Mouse (Mus musculus): ENCODE results near the gene Cbr1. TPM values are rescaled to one million over a fixed set of nuclear protein-coding genes. Genes with fewer than 3 reads are reported as not detected.

Gene Cbr1
- polyA plus RNA-seq, 1 experiment from 2014 or later = 24.1 TPM

GRCm38 (mm10) chr16:93585703-93586205 is 19.9 kb upstream of the Cbr1 start:
- H3K36me3 ChIP-seq = peaks cover 28% of the 10 kb centered on the region
- no peaks in the 10 kb centered on the region for H3K9me3 ChIP-seq (replicated peaks)
- no peak overlapping the region for H3K27ac ChIP-seq
- WGBS (ENCODE audit: insufficient replicate concordance) = 48% methylated on average over 9 of the region's 9 CpGs
- H3K4me3 ChIP-seq = no peak overlapping the region
- no peak for ATAC-seq
- no peak overlapping the region for H3K9ac ChIP-seq
- H3K4me1 ChIP-seq = peaks cover 31% of the 10 kb centered on the region
- H3K27me3 ChIP-seq (replicated peaks) = no peaks in the 10 kb centered on the region
- peak overlapping the region; percentile 17; the same call in 1 of the 2 replicates for H3K4me2 ChIP-seq

GRCm38 (mm10) chr16:93586382-93586781 is 19.3 kb upstream of the Cbr1 start:
- Histone ChIP-seq H3K36me3 (peaks cover 32% of the 10 kb centered on the region), H3K4me1 (peaks cover 31% of the 10 kb centered on the region), H3K9ac (no peak overlapping the region), H3K27me3 (replicated peaks) (no peaks in the 10 kb centered on the region), H3K9me3 (replicated peaks) (no peaks in the 10 kb centered on the region), H3K4me2 (peak overlapping the region; percentile 17; the same call in 1 of the 2 replicates), H3K27ac (no peak overlapping the region), H3K4me3 (no peak overlapping the region)
- WGBS (ENCODE audit: insufficient replicate concordance) = 51% methylated on average over 8 of the region's 8 CpGs
- ATAC-seq = no peak

- no peaks in the 10 kb centered on the region for H3K9me3 ChIP-seq (replicated peaks)
- peaks cover 37% of the 10 kb centered on the region for H3K36me3 ChIP-seq
- no peak overlapping the region for H3K9ac ChIP-seq
- peaks cover 31% of the 10 kb centered on the region for H3K4me1 ChIP-seq
- no peak overlapping the region for H3K4me3 ChIP-seq
- no peak overlapping the region for H3K27ac ChIP-seq
- H3K27me3 ChIP-seq (replicated peaks) = no peaks in the 10 kb centered on the region
- H3K4me2 ChIP-seq = no peak overlapping the region
- WGBS (ENCODE audit: insufficient replicate concordance) = 69% methylated on average over 4 of the region's 4 CpGs
- no peak for ATAC-seq
Observed at GRCm38 (mm10) chr16:93588281-93588680, 17.4 kb upstream of the Cbr1 start.

- no peak for ATAC-seq
- H3K4me1 ChIP-seq = peaks cover 20% of the 10 kb centered on the region
- no peaks in the 10 kb centered on the region for H3K9me3 ChIP-seq (replicated peaks)
- WGBS (ENCODE audit: insufficient replicate concordance) = 86% methylated on average over 15 of the region's 15 CpGs
- H3K27me3 ChIP-seq (replicated peaks) = no peaks in the 10 kb centered on the region
- no peak overlapping the region for H3K27ac ChIP-seq
- no peak overlapping the region for H3K9ac ChIP-seq
- no peak overlapping the region for H3K4me2 ChIP-seq
- peaks cover 44% of the 10 kb centered on the region for H3K36me3 ChIP-seq
- no peak overlapping the region for H3K4me3 ChIP-seq
Observed at GRCm38 (mm10) chr16:93590915-93591314, 14.7 kb upstream of the Cbr1 start.

- Histone ChIP-seq H3K27me3 (replicated peaks) (no peaks in the 10 kb centered on the region), H3K36me3 (peaks cover 46% of the 10 kb centered on the region), H3K9me3 (replicated peaks) (no peaks in the 10 kb centered on the region), H3K4me3 (no peak overlapping the region), H3K9ac (no peak overlapping the region), H3K4me1 (peaks cover 14% of the 10 kb centered on the region), H3K4me2 (no peak overlapping the region), H3K27ac (no peak overlapping the region)
- 82% methylated on average over 16 of the region's 20 CpGs for WGBS (ENCODE audit: insufficient replicate concordance)
- no peak for ATAC-seq
Observed at GRCm38 (mm10) chr16:93591450-93592430, 13.9 kb upstream of the Cbr1 start.

GRCm38 (mm10) chr16:93592711-93593110 is 12.9 kb upstream of the Cbr1 start:
- Histone ChIP-seq H3K9ac (no peak overlapping the region), H3K27me3 (replicated peaks) (no peaks in the 10 kb centered on the region), H3K27ac (no peak overlapping the region), H3K36me3 (peaks cover 50% of the 10 kb centered on the region), H3K9me3 (replicated peaks) (no peaks in the 10 kb centered on the region), H3K4me2 (no peak overlapping the region), H3K4me3 (no peak overlapping the region), H3K4me1 (peaks cover 7% of the 10 kb centered on the region)
- no peak; the same call in 1 of the 2 replicates for ATAC-seq
- WGBS (ENCODE audit: insufficient replicate concordance) = 82% methylated on average over 3 of the region's 3 CpGs

- peaks cover 57% of the 10 kb centered on the region for H3K36me3 ChIP-seq
- no peak for ATAC-seq
- peaks cover 1% of the 10 kb centered on the region for H3K4me1 ChIP-seq
- 82% methylated on average over 8 of the region's 8 CpGs for WGBS (ENCODE audit: insufficient replicate concordance)
- no peak overlapping the region for H3K9ac ChIP-seq
- no peak overlapping the region for H3K27ac ChIP-seq
- H3K4me3 ChIP-seq = no peak overlapping the region
- H3K27me3 ChIP-seq (replicated peaks) = no peaks in the 10 kb centered on the region
- H3K4me2 ChIP-seq = no peak overlapping the region
- no peaks in the 10 kb centered on the region for H3K9me3 ChIP-seq (replicated peaks)
Observed at GRCm38 (mm10) chr16:93593406-93593805, 12.2 kb upstream of the Cbr1 start.

- no peak for ATAC-seq
- Histone ChIP-seq H3K4me1 (peaks cover 12% of the 10 kb centered on the region), H3K9me3 (replicated peaks) (no peaks in the 10 kb centered on the region), H3K27me3 (replicated peaks) (no peaks in the 10 kb centered on the region), H3K4me2 (no peak overlapping the region), H3K36me3 (peaks cover 61% of the 10 kb centered on the region), H3K9ac (no peak overlapping the region), H3K4me3 (no peak overlapping the region), H3K27ac (no peak overlapping the region)
- 83% methylated on average over 10 of the region's 10 CpGs for WGBS (ENCODE audit: insufficient replicate concordance)
Observed at GRCm38 (mm10) chr16:93594448-93594847, 11.2 kb upstream of the Cbr1 start.

GRCm38 (mm10) chr16:93595766-93596165 is 9.9 kb upstream of the Cbr1 start:
- H3K4me1 ChIP-seq = peaks cover 21% of the 10 kb centered on the region
- 81% methylated on average over 5 of the region's 5 CpGs for WGBS (ENCODE audit: insufficient replicate concordance)
- no peak for ATAC-seq

GRCm38 (mm10) chr16:93596807-93597206 is 8.8 kb upstream of the Cbr1 start:
- no peak overlapping the region for H3K9ac ChIP-seq
- H3K36me3 ChIP-seq = peaks cover 51% of the 10 kb centered on the region
- no peaks in the 10 kb centered on the region for H3K27me3 ChIP-seq (replicated peaks)
- H3K4me3 ChIP-seq = no peak overlapping the region
- no peaks in the 10 kb centered on the region for H3K9me3 ChIP-seq (replicated peaks)
- H3K4me1 ChIP-seq = peaks cover 25% of the 10 kb centered on the region
- no peak for ATAC-seq
- H3K4me2 ChIP-seq = no peak overlapping the region
- WGBS (ENCODE audit: insufficient replicate concordance) = 80% methylated on average over 7 of the region's 7 CpGs
- H3K27ac ChIP-seq = no peak overlapping the region

More at GRCm38 (mm10) chr16:93595766-93596165, 9.9 kb upstream of the Cbr1 start:
- no peak overlapping the region for H3K27ac ChIP-seq
- H3K9ac ChIP-seq = no peak overlapping the region
- H3K36me3 ChIP-seq = peaks cover 50% of the 10 kb centered on the region
- no peaks in the 10 kb centered on the region for H3K27me3 ChIP-seq (replicated peaks)
- no peak overlapping the region for H3K4me2 ChIP-seq
- no peaks in the 10 kb centered on the region for H3K9me3 ChIP-seq (replicated peaks)
- no peak overlapping the region for H3K4me3 ChIP-seq

GRCm38 (mm10) chr16:93597551-93597950 is 8.1 kb upstream of the Cbr1 start:
- Histone ChIP-seq H3K4me1 (peaks cover 30% of the 10 kb centered on the region), H3K36me3 (peaks cover 51% of the 10 kb centered on the region), H3K27ac (no peak overlapping the region), H3K27me3 (replicated peaks) (no peaks in the 10 kb centered on the region), H3K4me3 (no peak overlapping the region), H3K4me2 (no peak overlapping the region), H3K9ac (no peak overlapping the region), H3K9me3 (replicated peaks) (no peaks in the 10 kb centered on the region)
- no peak for ATAC-seq
- 89% methylated on average over 9 of the region's 9 CpGs for WGBS (ENCODE audit: insufficient replicate concordance)

- WGBS (ENCODE audit: insufficient replicate concordance) = 53% methylated on average over 6 of the region's 6 CpGs
- Histone ChIP-seq H3K4me3 (no peak overlapping the region), H3K27me3 (replicated peaks) (no peaks in the 10 kb centered on the region), H3K36me3 (peaks cover 40% of the 10 kb centered on the region), H3K9ac (no peak overlapping the region; the same call in 1 of the 2 replicates), H3K4me1 (peaks cover 45% of the 10 kb centered on the region), H3K9me3 (replicated peaks) (no peaks in the 10 kb centered on the region), H3K27ac (peak overlapping the region; percentile 70; the same call in 1 of the 2 replicates), H3K4me2 (peak overlapping the region; percentile 53)
- ATAC-seq = peak; percentile 44; the same call in 1 of the 2 replicates
Observed at GRCm38 (mm10) chr16:93599461-93599860, 6.2 kb upstream of the Cbr1 start.
